Mouse (Mus musculus): Measurements from ENCODE around the gene Smbd1. TPM values are rescaled to one million over a fixed set of nuclear protein-coding genes. Genes with fewer than 3 reads are reported as not detected.

Gene Smbd1
- not detected for total RNA-seq (2022)

DNA sequence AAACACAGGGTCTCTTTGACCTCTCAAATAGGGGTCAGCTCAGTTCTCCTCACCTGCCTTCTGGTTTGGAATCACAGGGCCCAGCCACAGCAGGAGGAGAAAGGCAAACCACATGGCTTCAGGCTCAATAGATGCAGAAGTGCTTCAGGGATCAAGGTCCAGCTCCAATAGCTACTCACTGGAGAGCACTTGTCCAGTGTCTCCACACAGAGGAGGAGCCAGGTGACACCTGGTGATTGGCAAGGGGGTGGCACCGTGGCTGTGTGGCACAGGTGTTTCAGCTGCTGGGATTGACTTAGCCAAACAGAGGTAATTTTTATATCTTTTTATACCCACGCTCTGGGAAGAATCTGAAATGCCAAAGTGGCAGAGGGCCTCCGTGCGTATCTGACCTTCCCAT is at the start of gene Smbd1:
TSS of gene Smbd1 (minus strand) at position 157 of the 400 bp plus-strand sequence.
- no peak for DNase-seq (ENCODE audit: low spot score in 2 of 2)

DNA sequence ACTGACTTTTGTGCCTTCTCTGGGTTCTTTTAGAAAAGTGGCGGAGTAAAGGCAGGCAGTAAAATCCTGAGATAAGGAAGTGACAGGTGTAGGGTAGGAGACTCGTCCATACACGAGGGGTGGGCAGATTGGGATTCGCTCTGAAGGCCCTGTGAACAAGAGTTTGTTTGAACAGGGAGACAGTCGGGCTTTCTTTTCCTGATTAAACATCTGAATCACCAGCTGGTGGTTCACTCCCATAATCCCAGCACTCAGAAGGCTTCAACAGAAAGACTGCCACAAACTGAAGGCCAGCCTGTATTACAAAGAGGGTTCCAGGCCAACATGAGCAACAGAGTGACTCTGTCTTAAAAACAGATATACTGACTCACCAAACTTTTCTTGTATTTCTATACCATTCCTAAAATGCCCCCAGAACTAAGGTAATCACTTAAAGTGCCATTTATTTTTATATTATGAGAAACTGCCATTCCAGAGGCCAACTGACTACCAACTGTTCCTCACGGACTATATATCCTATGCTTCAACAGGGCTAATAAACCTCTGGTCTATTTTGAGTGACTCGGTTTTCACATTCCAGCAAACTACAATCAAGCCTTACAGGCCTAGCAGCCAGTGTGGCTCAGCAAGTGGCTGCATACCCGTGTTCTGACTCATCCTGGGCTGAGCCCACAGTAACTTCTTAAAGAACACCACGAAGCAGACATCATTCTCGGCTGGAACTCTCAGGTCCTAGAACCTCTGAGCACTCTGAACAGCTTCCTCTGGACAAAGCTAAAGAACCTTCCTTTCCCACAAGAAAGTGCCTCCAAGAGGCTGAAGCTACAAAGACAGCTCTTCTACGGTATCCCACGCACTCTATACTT is 48.7 kb upstream of the Smbd1 start:
- peak; percentile 21 to 26 for DNase-seq (ENCODE audit: low spot score in 2 of 2)

DNA sequence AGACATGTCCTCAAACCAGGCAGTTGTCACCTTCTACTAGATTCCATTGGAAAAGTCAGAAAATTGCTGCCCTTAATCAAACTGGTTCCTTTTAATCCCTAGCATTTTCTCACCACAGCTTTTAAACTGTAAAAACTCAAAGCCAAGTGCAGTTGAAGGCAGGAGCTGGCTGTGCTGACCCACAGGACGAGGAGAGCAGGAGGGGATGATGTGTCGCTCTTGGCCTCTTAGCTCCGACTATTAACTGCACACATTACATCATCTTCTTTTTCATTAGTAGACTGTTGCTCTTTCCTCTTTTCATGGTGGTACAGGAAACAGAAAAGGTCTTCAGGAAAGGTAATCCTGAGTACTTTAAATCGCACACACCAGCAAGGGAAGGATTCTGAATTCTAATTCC is 48.1 kb upstream of the Smbd1 start:
- peak in 1 of 2 experiments; percentile 13 for DNase-seq (ENCODE audit: low spot score in 2 of 2)

DNA sequence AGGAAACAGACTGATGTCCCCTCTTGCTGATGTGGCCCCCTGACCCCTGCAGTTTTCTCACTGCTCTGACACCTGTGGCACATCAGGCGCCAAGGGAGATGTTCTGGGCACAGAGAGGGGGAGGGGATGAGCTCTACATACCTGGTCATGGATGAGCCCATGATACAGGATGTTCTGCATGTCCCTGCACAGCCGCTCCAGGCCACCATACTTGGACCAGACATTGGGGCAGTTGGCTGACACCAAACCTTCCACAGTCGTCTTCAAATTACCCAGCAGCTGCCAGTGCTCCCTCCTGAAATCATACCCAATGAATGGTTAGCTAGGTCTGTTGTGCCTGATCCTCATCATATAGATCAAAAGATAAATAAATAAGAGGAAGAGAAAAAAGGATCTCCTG is 46.5 kb upstream of the Smbd1 start:
- DNase-seq (ENCODE audit: low spot score in 2 of 2): peak; percentile 26 to 36

DNA sequence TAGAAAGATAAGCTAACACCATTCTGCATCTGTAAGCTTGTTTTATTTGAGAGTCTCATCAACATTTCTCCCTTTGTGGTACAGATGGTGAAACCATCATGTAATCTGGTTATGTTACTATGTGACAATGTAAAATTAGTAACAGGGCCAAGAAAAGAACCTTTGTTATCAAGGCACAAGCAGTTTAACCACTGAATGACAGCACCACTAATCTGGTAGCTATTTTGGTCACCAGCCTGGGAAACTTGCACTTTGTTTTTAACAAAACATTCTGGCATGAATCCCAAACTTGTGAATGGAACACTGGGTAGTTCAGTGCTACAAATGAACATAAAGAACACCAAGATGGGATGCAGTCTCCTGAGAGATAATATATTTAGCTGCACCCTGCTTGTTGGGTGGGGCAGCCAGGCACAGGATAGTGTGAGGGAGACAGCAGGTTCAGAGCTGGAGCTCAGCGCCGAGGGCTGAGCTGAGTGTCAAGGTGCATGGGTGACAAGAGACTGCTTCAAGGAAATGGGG is 43.8 kb upstream of the Smbd1 start:
- no peak for DNase-seq (ENCODE audit: low spot score in 2 of 2)

DNA sequence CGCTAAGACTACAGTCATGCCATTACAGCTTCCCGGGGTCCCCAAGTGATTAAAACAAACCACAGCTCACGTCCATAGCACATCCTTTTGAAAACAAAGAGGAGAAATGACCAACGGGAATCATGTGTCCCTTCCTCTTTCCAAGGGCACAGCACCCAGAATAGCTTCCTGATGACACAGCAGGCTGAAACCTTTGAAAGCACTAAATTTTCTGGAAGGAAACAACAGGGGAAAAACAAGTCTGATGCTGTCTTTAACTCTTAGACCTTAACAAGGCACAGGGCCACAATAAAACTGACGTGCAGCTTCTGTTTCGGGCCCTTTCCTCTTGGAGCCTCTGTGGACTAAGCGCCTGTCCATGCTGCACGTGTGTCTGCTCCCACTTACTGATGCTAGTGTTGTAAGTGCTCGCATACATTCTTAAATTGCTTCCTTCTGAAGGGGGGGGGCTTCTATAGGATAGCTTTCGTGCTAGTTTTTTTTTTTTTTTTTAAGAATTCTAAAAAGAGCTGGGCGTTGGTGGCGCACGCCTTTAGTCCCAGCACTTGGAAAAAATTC is 43.3 kb upstream of the Smbd1 start:
- no peak for DNase-seq (ENCODE audit: low spot score in 2 of 2)

DNA sequence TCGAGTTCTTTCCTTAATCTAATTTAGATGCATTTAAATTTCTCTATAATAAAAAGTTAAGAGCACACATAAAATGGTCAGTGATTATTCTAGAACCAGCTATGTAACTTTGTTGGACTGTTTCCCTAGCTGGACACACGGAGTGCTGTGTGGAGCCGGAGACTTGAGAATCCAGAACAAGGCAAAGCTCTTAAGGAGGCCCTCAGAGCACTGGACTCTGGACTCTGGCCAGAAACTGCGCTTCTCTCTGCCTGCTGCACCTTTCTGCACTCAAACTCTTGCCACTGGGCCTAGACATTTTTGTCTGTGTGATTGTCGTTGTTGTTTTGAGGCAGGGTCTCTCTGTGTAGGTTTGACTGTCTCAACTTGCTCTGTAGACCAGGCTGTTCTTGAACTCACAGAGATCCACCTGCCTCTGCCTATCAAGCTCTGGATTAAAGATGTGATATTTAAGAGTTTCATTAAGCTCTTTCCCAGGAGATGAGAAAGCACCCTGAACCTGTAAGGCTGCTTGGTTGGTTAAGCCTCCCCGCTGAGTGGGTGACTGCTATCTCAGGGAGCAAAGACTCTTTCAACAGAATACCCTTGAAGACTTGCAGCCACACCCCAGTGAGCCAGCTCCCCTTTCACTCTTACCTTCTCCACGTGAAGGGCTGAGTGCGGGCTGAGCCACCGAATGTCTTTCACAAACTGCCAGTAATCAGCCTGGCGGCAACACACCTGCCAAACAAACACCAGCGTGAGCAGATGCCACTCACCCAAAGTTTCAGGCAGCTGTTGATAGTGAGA is 39.0 kb upstream of the Smbd1 start:
- no peak for DNase-seq (ENCODE audit: low spot score in 2 of 2)

- DNase-seq (ENCODE audit: low spot score in 2 of 2): no peak
Measured at GRCm38 (mm10) chr16:32847103-32847502, 36.8 kb upstream of the Smbd1 start.

- DNase-seq (ENCODE audit: low spot score in 2 of 2): no peak
Measured at GRCm38 (mm10) chr16:32831501-32831900, 21.2 kb upstream of the Smbd1 start.

DNA sequence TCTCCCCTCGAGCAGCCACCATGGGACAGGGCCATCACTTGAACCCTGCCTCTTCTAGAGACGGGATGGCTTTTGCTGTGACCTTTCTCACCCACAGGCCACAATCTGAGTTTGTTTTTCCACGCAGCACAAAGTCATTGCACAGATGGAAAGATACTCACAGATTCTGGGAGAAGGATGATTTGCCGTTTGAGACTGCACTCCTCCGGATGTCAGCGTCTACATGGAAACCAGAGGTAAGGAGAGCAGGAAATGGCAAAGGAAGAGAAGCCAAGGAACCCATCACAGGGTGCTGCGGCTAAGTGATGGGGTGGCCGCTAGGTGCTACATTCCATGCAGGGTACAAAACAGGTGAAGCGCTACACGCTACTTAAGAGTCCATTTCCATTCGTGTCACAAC is 18.8 kb upstream of the Smbd1 start:
- no peak for DNase-seq (ENCODE audit: low spot score in 2 of 2)

DNA sequence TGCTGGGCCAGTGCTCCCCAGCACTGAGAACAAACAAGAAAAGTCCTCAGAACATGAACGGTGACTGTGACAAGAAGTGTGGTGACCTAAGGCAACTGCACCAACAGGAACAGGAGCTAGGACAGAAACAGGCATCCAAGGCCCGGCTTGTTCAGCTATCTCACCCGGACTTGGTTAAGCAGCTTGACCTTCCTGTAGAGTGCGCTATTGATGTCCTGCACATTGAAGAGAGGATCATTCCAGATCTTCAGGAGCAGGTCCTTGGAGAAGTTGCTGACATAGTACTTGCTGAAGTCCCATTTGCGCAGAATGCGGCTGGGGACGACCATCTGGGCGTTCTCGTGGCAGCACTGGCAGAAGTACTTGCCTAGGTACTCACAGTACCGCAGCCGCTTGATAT is 16.2 kb upstream of the Smbd1 start:
- no peak for DNase-seq (ENCODE audit: low spot score in 2 of 2)

- no peak for DNase-seq (ENCODE audit: low spot score in 2 of 2)
Measured at GRCm38 (mm10) chr16:32825380-32825779, 15.1 kb upstream of the Smbd1 start.

GRCm38 (mm10) chr16:32824061-32824460 is 13.8 kb upstream of the Smbd1 start:
- no peak for DNase-seq (ENCODE audit: low spot score in 2 of 2)

DNA sequence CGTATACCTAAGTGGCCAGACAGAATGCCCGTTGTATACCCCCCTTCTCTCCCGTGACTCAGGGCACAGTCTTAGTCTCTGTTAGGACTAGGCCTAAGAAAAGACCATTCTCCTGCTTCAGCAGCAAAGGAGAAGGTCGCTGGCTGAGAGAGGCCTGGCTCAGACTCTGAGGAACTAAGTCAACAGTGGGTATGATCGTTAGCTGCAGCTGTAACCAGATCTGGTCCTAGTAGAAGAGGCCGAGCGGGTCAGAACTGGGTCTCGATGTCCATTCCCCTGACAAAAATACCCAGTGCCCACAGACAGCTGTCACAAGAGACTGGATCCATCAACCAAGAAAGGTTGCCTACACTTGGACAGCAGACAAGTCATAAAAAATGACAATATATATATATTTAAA is 13.2 kb upstream of the Smbd1 start:
- peak; percentile 29 to 42 for DNase-seq (ENCODE audit: low spot score in 2 of 2)

DNA sequence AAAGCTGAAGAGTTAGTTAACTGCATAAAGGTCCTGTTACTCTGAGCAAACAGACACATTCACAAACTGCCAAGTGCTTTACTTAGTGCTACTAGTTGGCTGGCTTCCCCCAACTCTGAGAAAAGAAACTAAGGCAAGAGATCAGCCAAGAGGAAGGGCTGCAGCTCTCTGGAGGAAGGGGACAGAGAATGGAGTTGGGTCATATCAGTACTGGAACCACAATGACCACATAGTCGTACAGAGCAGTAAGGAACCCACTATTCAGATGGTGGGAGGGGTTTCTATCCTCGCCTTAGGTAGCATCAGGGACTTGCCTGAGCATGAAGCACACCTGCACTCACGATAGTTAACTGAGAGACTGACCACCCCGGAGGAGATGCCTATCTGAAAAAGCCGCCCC is 12.6 kb upstream of the Smbd1 start:
- DNase-seq (ENCODE audit: low spot score in 2 of 2): no peak

- no peak for DNase-seq (ENCODE audit: low spot score in 2 of 2)
Measured at GRCm38 (mm10) chr16:32822450-32822827, 12.2 kb upstream of the Smbd1 start.

GRCm38 (mm10) chr16:32821772-32822449 is 11.6 kb upstream of the Smbd1 start:
- DNase-seq (ENCODE audit: low spot score in 2 of 2): peak; percentile 33 to 58

- DNase-seq (ENCODE audit: low spot score in 2 of 2): no peak
Measured at GRCm38 (mm10) chr16:32818441-32818840, 8.2 kb upstream of the Smbd1 start.

- DNase-seq (ENCODE audit: low spot score in 2 of 2): no peak
Measured at GRCm38 (mm10) chr16:32818036-32818435, 7.8 kb upstream of the Smbd1 start.

GRCm38 (mm10) chr16:32815160-32815605 is 4.9 kb upstream of the Smbd1 start:
- peak; percentile 56 to 68 for DNase-seq (ENCODE audit: low spot score in 2 of 2)

DNA sequence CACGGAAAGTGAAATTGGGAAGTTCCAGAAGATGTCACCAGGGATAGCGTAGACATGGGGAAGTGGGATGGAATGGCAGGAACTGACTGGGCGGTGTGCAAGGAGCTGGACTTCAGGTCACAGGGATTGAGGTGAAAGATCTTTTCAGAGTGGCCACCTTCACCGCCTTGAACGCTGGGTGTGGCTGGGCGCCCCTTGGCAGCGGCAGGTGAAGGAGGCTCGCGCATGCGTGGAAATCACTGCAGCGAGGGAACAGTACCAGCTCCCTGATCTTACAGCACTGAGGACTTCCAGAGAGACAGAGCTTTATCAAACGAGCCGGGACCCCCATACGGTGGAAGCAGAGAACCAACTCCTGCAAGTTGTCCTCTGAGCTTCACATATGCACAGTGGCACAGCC is 4.3 kb upstream of the Smbd1 start:
- peak in 1 of 2 experiments; percentile 48 for DNase-seq (ENCODE audit: low spot score in 2 of 2)
